Mouse (Mus musculus) megakaryocyte, embryonic 14.5 days (primary cell): ENCODE results near the gene Bend4.

Source experiments
- FLI1 ChIP-seq: IDR thresholded peaks from 2 replicates; pipeline ENCODE4 v1.6.1; 2012; ENCODE audit warnings: low read length, inconsistent platforms, mixed read lengths
- GATA1 ChIP-seq: IDR thresholded peaks from 3 replicates; pipeline ENCODE4 v1.6.1; 2012; ENCODE audit warnings: mixed read lengths, low read length, inconsistent platforms, borderline replicate concordance

DNA sequence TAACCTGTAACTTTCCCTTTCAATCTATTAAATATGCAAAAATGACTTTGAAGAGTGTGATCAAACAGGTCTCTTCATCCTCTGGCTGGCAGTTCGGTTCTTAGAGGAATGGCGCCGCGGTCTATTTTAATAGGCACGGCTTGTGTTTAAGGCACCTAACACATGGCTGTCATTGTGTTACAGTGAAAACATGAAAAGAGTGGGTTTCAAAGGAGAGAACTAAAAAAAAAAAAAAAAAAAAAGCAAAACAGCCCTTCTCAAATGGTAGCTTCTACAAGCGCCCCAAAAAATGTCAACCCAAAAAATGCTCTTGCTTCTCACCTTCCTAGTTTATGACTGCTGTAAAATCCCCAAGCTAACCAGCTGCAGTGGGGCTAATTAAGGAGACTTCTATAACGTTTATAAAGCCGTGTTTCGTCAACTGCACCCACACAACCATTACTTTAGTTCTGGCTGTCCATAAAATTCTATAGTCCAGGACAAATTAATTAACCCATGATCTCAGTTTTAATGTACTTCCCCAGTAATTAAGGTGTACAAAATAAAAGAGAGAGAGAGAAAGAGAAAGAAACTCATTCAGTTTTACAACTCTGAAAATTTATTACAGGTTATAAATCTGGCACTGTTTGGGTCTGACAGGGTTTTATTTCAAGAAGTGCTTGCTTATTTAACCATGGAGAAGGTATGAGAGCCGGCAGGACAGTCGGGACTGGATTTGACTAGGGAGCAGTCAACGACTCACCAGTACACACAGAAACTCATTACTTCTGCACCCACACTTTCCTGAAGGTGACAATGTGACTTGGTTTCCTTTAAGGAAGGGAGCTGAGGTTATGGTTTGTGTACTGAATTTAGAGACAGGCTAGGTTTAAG, 27.3 kb downstream of the Bend4 start:
- no peak for TF ChIP-seq GATA1
- no peak for TF ChIP-seq FLI1
